Mouse (Mus musculus) left cerebral cortex, postnatal 25 days (tissue): ENCODE data around the gene Plekha4. TPM values are rescaled to one million over a fixed set of nuclear protein-coding genes. Genes with fewer than 3 reads are reported as not detected.

Experiments
- DNase-seq, 2 experiments: peaks; one replicate each; pipeline ENCODE4 v3.0.0; 2022; ENCODE audit warnings: low spot score in 2 of 2, mixed read lengths in 1 of 2
- intact Hi-C: fragments of 180-260 bp; cut with DNase I; formaldehyde crosslinking; loops from one replicate; pipeline ENCODE4 v1.15.1; 2025
- total RNA-seq, 2 experiments: library from RNA; stranded (reverse); gene quantifications; 2 replicates each; pipeline ENCODE4 v1.2.3; 2021

Plekha4 gene
- total RNA-seq, 2 experiments from 2014 or later, result 1.2 to 2.7 TPM

DNA sequence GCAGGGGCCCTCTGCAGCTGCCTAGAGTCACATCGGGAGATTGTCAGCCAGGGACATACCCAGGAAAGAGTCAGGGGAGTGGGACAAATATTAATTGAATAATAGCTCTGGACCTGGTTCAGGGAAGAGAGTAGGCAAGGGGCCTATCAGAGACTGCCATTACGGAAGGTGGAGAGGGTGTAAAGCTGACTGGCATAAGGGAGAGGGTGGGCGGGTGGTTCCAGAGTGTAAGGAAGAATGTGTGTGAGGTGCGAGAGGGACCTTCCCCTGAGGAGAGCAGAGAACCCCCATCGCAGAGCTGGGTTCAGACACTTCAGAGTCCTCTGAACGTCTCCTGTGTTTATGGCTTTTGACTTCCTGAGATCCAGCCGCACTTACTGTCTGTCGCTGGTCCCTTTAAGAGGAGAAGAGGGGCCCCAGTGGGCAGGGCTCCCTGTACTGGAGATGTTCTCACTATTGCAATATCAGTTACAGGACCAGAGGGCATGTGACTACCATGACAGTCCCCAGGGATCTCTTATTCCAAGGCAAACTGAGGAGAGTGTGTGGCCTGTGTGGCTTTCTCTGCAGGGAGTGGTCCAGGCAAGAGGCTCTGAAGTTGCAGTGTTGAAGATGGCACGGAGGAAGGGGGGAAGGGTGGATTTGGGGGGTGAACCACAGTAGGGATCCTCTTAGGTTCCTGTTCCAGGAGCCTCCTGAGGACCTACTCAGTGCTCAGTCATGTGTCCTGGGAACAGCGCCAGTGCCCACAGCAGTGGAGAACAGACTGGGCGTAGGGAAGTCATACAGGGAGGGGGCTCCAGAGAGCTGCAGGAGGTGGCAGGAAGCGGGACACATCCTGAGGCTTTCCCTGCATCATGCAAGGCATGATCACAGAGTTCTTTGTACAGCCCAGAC is 35.7 kb downstream of the Plekha4 start:
- intact Hi-C loops, result loop anchor here (2.0 to 5.0 kb wide), 3 partner anchors 31 to 110 kb away; no protein-coding TSS in a partner anchor

DNA sequence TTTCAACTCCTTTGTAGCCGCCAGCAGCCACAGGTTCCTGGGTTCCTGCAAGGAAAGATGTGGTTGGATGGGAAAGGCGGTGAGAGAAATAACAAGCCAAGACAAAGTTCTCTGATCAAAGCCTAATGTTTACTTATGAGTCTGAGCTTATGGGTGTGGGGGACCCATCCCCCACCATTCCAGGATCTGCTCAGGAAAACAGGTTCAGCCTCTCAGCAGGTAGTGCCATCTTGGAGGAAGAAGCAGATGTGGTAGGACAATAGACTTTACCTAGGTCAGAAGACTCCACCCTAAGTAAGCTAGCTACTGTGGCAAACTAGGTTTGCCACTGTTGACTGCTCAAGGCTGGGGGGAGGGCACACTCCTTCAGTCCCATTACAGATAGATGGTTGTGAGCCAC is 38.7 kb downstream of the Plekha4 start:
- DNase-seq, result no peak
- intact Hi-C loops, result loop anchor here (5.0 kb wide), 1 partner anchor 113 kb away; no protein-coding TSS in a partner anchor

More for the DNA sequence above, 35.7 kb downstream of the Plekha4 start:
- no peak for DNase-seq

DNA sequence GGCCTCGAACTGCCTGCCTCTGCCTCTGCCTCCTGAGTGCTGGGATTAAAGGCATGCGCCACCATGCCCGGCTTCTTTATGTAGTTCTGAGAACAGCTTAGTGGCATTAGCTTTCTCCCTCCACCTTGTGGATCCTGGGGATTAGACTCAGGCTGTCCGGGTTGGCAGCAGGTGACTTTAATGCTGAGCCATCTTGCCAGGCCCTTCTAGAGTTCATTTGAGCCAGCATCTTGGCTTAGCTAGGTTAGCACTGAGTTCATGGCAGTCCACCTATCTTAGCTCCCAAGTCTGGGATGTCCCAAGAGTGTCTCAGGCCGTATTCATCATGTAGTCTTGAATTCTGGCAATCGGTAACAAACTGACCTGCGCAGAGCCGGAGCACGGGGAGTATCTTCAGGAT is 39.3 kb downstream of the Plekha4 start:
- DNase-seq, result no peak
- intact Hi-C loops, result no loop called here

DNA sequence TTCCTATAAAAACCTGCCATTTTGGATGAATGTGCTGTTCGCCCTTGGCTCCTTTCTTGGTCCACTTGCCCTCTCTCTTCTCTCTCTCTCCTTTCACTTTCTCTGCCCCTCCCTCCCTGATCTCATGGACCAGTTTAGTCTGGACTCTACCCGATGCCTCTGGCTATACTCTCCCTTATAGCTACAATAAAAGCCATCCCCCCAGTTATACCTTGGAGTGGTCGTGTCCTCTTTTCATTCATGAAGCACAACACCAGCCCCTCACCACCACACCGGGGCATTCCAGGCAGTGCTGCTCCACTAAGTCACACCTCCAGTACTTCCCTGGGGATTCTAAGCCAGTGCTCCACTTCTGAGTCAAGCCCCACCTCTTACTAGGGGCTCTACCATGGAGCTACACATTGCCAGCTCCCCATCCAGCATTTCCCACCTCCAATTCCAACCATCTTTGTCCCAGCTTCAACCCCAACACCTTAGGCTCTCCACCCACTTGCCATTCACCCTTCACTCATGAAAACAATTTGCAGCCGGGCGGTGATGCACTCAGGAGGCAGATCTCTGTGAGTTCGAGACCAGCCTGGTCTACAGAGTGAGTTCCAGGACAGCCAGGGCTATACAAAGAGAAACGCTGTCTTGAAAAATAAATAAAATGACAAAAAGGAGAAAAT is 41.1 kb downstream of the Plekha4 start:
- no peak for DNase-seq
- intact Hi-C loops, result no loop called here

DNA sequence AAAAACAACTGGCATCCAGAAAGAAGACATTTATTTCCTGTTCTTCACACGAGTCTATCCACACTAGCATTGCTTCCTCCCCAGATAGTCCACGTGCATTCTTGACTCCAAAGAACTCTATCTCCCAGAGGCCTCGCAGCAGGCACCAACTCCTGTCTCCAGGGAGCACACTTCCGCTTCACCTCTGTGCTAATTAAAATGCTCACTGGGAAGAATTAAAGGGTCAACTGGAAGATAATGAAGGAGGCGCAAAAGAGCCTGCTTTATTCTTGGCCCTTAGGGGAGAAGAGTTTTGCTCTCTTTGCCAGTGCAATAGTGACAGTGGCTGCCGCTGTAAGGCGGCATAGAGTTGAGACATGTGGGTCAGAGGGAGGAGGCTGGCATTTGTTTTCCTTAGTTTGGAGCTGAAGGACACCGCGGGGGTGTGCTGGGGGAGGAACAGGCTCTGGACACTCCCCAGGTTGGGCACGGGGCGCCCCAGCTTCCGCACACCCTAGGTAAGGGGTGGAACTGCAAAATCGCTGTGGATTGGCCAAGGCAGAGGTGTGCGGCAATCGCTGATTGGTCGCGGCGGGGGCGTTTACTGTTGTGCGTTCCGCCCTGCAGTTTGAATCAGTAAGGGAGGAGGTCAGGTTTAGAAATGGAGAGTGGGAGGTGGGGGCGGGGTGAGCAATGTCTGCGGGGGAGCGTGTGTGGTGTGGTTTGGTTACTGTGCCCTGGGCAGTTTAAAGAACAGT is 41.8 kb downstream of the Plekha4 start:
- intact Hi-C loops, result no loop called here
- peak; percentile 86 to 92 for DNase-seq

DNA sequence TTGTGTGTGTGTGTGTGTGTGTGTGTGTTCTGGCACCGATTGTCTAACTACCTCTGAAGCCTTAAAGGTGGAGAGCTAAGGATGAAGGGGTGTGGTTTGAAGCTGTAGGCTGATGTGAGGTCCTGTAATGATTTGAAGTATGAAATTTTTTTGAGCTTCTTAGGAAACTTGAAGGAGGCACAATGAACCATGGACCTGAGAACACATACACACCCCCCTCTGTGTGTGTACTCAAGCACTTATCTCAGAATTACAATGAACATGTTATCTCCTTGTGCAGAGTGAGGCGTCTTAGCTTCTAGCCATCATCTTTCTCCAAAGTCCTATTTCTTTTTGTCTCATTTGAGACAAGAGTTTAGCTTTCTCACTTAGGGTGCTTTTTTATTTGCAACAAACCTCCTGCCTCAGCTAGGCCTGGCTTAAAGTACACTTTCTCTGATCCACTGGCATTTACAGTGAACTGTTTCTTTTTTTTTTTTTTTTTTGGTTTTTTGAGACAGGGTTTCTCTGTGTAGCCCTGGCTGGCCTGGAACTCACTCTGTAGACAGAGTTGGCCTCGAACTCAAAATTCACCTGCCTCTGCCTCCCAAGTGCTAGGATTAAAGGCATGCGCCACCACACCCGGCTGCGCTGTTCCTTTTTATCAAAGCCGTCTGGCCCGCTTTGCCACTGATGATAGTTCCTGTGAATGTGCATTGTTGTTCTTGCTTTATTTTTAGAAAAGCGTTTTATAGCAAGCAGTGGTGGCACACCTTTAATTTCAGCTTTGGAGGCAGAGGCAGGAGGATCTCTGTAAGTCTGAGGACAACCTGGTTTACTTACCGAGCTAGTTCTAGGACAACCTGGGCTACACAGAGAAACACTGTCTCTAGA is 42.7 kb downstream of the Plekha4 start:
- no peak for DNase-seq
- intact Hi-C loops, result no loop called here

DNA sequence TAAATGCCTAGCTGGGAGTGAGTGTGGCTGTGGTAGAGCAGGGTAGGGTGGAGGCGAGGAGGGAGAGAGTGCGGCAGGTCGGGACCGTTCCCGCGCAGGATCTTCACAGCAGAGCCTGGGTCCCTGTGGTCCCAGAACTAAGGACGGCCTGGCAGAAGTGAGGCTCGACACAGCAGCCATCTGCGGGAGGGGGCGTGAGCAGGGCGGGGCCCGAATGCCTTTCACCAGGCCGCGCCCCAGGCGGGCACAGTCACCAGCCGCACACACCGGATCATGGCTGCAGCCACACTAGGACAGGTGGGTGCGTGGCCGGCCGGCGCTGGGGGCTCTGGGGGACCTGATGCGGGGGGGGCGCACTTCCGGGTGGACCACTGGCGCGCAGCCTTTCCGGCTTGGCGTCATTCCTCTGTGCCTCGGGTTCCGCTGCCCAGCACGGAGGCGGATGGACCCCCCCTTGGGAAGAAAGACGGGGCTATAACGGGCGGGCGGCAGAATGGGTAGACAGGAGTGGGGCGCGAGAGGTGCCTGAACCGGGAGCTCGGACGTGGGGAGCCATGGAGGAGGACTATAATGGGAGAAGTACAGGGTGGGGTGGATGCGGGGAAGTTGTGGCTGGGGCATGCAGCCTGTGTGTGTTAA is 44.1 kb downstream of the Plekha4 start, which contains the start of gene Bcat2:
Bcat2 (plus strand) TSS at position 51 of the 639 bp plus-strand sequence.
- intact Hi-C loops, result no loop called here
- DNase-seq, result peak; percentile 67 to 68

DNA sequence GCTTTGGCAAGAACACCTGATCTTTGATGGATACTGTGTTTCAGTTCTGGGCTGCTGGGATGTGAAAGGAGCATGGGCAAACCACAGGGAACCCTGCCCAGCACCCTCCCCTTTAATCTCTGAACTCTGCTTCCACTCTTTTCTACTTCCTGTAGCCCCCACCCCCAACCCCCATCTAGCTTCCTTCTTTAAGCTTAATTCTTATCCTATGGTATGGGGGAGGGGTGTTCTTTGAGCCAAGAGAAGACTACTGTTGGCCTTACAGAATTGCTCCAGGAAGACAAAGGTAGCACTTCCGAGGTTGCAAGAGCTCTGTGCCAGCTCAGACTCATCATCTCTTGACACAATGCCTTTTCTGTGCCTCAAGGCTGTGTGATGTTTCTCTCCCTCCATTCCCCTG is 45.8 kb downstream of the Plekha4 start:
- intact Hi-C loops, result no loop called here
- no peak for DNase-seq

DNA sequence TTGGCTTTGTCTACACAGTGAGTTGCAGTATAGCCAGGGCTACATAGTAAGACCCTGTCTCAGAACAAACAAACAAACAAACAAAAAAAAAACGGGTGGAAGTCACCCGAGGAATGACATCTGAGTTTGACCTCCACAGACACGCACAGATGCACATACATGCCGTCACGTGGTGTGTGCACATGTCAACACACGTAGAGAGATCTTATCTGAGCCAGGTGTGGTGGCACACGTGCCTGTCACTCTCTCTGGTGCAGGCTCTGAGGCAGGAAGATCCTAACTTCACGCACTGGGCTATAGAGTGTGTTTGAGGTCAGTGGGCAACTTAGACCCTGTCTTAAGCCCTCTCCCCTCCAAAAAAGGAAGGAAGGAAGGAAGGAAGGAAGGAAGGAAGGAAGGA is 47.8 kb downstream of the Plekha4 start:
- no peak for DNase-seq
- intact Hi-C loops, result no loop called here

DNA sequence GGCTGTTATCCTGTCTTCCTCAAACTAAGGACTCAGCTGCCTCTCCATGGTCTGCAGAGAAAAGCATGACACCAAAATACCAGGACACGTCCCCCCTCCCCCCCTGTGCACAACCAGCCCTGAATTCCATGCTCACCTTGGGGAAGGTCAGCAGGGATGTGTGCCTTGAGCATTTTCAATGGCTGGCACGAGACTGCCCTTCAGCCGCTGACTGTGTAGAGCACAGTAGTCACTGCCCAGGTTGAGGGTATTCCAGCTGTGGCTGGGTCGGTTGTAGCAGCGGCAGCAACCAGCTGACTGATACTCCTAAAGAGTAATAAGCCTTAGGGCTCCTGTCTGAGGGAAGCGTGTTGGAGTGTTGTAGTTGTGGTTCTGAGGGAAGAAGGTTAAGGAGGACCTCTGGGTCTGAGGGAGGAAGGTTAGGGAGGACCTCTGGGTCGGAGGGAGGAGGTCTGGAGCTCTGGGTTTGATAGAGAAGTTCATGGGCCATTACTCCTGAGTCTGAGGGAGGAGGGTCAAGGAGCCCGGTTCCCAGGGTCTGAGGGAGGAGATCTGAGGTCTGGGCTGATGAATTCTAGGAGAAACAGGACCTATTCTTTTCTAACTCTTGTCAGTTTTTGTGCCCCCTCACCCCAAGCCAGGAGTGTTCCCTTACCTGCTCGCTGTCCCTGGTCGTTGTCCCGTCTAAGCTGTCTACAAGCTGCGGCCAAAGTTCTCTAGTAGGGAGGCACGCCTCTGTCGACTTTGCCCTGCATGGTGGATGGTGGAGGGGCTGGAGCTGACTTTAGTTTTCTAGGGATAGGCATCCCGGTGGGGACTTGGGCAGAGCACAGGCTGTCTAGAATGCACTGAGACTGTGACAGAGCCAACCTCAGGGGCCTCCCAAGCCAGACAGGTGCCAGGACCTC is 48.6 kb downstream of the Plekha4 start:
- DNase-seq, result no peak
- intact Hi-C loops, result no loop called here

DNA sequence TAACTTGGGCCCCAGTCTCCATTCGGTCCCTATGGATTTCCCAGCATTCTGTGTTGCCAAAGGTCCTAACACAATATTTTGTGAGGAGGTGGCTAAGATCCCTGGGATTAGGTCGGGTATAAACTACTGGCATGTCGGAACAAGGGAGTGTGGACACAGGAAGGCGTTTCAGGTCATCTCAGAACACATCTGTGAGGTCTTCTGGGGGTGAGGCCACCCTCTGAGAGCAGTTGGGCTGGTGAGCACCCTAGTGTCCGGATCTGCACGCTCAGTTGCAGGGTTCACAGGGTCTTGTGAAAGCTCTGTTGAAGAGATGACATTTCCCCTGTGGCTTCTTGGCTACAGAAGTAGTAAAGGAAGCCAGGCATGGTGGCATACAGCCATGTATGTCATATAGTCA is 59.8 kb downstream of the Plekha4 start:
- intact Hi-C loops, result no loop called here
- DNase-seq, result no peak

DNA sequence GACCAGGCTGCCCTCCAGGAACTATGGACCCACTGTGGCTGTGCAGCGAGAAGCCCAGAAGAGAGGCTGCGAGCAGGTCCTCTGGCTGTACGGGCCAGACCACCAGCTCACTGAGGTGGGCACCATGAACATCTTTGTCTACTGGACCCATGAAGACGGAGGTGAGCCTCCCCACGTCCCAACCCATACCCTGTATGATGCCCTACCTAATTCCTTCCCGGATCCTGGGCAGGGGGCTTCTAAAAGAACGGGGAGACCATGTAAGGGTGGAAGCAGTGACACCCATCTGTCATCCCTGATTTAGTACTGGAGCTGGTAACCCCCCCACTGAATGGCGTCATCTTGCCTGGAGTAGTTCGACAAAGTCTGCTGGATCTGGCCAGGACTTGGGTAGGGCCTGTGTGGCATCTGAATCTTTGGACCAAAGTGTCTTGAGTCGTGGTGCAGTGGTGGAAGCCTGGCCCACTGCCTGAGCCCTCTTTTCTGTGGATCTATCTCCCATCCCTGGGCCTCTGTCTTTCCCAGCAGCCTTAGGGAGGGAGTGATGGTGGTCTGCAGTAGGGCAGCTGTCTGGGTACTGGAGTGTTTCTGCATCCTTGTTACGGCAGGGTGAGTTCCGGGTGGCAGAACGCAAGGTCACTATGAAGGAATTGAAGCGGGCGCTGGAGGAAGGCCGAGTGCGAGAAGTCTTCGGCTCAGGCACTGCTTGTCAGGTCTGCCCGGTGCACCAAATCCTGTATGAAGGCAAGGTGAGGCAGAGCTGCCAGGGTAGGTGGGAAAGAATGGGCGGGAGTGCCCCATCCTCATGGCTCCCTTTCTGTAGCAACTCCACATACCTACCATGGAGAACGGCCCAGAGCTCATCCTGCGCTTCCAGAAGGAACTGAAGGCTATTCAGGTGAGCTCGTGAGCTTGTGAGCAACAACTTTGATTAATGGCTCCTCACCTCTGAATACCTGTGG is 61.8 kb downstream of the Plekha4 start:
- no peak for DNase-seq
- intact Hi-C loops, result no loop called here

DNA sequence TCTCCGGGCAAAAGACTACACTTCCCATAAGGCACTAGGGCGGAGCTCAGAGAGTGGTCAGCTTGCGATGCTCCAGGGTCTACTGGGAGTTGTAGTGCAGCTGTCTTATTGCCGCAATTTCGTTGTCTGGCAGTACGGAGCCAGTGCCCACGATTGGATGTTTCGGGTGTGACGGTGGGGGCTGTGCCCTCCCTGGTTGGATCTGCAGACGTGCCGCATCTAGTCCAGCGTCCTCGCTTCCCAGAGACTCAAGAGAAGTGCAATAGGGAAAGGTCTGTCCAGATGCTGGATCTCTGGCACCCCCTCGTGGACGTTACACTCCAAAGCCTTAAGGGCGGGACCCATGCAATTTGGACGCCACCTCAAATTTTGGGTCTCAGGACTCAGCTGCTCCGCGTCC is 63.0 kb downstream of the Plekha4 start:
- peak; percentile 94 to 100 for DNase-seq
- intact Hi-C loops, result no loop called here

DNA sequence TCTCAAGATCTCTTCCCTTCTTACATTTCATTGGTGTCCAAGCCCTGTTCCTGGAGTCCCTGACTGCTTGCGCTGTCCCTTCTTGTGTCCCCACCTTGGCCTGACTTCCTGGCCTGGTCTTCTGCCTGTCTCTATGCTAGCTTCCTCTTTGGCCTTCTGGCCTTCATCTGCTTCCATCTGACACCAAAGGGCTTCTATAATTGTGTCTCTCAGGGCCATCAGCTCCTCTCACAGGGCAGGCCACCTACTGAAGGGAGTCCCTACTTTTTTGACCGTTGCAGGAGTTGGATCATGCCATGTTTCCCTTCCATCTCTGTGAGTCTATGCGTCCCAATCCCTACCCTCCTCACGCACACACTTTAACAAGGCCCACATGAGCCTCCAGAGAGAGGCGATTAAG is 63.8 kb downstream of the Plekha4 start:
- no peak for DNase-seq
- intact Hi-C loops, result loop anchor here (5.0 kb wide), 1 partner anchor 92 kb away; the partner anchor contains the start of gene Ntn5

DNA sequence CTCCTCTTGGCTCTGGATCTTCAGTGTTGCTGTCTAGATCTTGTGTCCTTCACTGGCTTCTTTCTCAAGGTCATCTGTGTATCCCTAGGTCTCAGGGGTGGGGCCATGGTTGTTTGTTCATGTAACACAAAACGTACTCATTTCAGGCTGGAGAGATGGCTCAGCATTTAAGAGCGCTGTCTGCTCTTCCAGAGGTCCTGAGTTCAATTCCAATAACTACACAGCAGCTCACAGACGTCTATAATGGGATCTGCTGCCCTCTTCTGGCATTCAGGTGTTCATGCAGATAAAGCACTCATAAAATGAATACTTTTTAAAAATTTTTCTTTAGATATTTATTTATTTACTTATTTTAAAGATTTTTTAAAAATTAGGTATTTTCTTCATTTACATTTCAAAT is 64.7 kb downstream of the Plekha4 start:
- no peak for DNase-seq
- intact Hi-C loops, result loop anchor here (5.0 kb wide), 1 partner anchor 91 kb away; the partner anchor contains the start of gene Ntn5

DNA sequence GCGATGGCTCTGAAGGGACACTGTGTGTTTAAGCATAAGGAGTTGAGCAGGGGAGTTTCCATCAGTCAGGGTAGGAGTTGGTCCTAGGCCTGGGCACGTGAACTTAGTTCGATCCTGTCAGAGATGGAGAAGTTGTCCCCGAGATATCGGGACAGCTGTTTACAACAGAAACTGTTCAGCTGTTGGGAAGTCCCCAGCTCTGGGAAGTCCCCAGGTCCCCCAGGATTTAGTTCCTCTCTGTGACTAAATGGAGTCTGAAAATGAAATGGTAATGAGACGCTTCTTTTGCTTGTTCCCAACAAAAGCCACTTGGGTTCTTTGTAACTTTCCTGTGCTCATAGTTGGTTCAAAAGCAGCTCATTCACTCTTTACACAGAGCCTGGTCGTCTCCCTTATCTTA is 65.8 kb downstream of the Plekha4 start:
- no peak for DNase-seq
- intact Hi-C loops, result loop anchor here (2.0 to 5.0 kb wide), 2 partner anchors 31 to 90 kb away; partner anchors contain the start of gene Ntn5
